Mouse (Mus musculus) CH12F3 (cell line): ENCODE data around the gene Slc25a43.
"Not testable (repeated sequence)": the region's sequence is repeated elsewhere in the genome, so short reads cannot be mapped to it uniquely, and the experiment has no call there.

Experiments
- in situ Hi-C: fragments of 300-500 bp; cut with MboI; formaldehyde crosslinking; loops from 2 replicates; pipeline ENCODE4 v1.14.3; 2020; ENCODE audit warnings: low sequenced_read_pairs

Gene Slc25a43

DNA sequence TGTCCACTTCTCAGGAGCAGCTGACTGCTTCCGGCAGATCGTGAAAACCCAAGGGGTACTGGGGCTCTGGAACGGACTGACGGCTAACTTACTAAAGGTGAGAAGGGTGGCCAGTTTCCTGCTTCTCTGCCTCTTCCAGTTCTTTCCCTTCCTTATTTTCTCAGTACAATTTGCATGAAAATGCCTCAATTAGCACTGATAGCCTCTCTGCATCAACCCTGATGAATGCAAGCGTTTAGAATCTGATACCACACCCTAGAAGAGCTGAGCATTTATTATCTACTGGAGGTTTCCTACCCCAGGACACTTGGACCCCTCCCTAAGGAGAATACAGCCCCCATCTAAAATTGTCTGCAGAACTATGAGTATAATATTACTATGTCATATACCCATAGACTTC lies 32.1 kb downstream of the Slc25a43 start:
- in situ Hi-C loops = no loop called here

DNA sequence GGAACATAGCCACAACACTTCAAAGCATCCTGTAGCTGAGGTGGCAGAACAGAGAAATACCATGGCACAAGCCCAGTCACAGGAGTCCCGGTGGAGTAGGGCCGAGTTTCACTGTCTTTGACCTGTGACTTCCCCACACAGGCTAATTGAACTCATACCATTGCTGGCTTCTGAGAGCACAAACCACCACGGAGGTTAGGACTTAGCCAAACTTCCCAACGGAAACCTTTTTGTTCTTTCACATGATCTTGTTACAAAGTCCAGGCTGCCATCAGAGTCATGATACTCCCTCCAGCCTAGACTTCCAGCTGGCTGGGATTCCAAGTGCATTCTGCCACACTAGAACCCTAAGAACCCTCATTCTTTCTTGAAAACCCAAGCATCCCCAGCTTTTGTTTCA lies 34.2 kb downstream of the Slc25a43 start:
- in situ Hi-C loops = no loop called here

DNA sequence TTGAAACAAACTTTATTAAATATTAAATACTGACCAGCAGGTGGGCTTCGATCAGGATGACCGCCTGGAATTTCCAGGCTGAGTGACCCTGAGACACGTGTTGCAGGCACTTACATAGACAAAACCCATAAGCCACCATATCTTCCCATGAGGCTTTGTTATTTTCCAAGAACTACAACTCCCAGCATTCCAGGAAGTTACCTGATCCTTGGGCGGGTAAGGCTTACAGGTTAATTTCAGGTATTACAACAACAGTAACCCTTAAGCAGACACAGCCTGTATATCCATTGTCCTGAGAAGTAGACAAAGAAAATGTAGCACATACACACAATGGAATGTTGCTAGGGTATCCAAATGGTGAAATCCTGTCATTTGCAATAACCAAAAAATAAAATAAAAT lies 45.9 kb downstream of the Slc25a43 start:
- in situ Hi-C loops = no loop called here

DNA sequence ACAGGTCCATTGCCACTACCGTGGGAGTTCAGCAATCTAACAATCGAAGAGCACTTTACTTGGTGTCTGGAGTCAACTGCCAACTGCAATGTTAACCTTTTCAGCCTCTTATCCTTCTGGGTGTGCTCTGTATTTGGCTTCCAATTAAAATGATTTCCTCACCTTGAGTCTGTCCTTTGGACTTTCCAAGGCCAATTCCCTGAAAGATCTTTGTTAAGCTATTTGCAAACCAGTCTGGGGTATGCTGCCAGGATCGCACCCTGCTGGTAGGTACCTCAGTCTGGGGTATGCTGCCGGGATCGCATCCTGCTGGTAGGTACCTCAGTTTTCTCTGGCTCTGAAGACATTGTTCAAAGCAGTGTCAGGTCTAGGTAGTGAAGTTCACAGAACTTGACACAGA lies 51.1 kb downstream of the Slc25a43 start:
- in situ Hi-C loops = no loop called here

DNA sequence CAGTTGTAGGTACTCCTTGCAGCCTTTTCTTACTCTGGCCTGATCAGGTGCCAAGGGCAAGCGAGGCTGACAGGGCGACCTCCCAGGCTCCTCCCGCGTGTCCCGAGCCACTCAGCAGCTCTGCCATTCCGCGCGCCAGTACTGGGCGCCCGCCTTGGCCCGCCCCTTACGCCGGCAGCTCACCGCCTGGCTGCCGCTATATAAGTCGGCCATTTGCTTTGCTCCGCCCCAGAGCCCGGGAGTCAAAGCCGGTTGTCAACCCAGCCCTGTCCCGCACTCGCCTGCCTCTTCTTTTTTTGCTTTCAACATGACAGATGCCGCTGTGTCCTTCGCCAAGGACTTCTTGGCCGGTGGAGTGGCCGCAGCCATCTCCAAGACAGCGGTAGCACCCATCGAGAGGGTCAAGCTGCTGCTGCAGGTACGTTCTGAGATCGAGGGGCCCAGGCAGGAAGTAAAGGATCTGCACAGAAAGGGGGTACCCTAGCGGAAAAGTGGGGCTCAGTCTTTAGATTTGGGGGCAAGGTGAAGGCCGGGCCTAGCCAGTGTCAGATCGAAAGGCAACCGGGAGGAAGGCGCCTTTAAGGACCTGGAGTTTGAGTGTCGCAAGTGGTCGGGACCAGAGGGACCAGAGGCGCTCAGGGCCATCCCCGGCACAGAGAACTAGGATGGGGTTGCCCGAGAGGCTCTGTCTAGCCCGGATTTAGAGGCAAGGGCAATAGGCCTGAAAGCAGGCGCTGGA lies 52.1 kb downstream of the Slc25a43 start, which contains the start of gene Slc25a5:
Gene Slc25a5, plus strand, starts transcription at position 228 of the 739 bp plus-strand sequence.
- in situ Hi-C loops = no loop called here

DNA sequence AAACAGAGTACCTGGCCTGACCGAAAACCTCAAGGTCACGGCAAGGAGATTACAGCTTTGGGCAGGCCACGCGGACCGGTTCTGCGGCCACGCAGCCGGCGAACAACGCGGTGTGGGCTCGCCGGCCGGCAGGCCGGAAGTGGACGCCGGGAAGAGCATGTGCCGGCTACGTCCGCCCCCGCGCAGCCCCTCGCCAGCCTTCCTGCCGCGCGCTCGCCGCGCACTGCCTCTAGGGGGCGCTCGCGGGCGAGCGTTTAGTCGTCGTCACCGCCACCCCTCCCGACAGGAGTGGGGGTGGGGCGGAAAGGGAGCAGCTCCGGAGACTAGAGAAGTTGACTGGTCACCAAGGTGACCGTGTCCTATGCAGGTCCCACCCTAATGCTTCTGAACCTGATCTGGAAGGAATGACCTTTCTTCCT lies 52.7 kb downstream of the Slc25a43 start:
- in situ Hi-C loops = no loop called here

DNA sequence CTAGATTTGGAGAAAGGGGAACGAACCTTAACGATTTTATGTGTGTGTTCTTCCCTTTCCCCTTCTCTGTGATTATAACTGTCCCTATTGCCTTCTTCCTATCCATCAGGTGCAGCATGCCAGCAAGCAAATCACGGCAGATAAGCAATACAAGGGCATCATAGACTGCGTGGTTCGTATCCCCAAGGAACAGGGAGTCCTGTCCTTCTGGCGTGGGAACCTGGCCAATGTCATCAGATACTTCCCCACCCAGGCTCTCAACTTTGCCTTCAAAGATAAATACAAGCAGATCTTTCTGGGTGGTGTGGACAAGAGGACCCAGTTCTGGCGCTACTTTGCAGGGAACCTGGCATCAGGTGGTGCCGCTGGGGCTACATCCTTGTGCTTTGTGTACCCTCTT lies 53.3 kb downstream of the Slc25a43 start:
- in situ Hi-C loops = not testable (repeated sequence)

DNA sequence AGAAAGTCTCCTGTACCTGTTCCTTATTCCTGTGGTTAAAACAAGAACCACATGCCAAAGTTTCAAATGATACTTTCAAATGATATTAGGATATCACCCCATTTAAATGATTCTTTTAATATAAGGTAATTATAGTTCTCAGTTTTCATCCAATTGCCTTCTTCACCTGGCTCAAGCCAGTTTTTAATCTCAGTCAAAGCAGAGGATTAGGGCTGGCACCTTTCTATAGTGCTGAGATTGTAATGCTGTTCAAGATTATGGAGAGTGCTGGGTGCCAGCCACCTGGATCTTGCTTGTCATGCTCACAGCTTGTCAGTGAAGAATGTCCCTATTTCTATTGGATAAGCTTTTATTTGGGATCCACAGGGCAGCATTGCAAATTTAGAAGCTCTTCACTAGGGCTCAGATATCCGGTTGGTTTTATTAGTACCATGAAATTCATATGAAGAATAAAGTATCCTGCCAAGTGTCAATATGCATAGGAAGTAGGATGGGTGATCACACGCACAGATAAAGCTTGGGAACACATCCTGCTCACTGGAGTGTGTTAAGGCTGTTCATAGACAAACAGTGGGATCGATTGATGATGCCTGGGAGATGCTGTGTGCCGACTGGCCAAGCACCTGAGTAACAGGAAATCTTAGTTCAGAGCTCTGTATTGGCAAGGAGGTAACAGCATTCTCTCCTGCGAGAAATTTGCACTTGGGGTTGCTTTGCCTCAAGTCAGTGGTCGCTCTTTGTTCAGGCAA lies 55.8 kb downstream of the Slc25a43 start:
- in situ Hi-C loops = no loop called here

DNA sequence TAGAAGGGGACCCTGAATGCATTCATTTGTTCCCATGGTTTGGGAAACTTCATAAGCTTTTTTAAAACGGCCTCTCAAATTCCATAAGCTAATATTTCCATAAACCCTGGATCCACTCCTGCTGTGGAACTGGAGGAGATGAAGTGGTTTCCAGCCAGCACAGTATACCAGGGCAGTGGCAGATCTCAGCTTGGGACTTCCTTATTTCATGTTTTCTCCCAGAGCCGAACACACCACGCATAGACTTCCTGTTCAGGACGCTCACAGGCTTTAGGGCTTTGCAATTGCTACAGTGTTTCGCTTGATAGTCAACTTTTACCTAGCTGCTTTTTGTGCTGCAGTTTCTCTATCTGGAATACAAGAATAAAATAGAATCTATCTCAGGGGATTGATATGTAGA lies 59.7 kb downstream of the Slc25a43 start:
- in situ Hi-C loops = no loop called here

DNA sequence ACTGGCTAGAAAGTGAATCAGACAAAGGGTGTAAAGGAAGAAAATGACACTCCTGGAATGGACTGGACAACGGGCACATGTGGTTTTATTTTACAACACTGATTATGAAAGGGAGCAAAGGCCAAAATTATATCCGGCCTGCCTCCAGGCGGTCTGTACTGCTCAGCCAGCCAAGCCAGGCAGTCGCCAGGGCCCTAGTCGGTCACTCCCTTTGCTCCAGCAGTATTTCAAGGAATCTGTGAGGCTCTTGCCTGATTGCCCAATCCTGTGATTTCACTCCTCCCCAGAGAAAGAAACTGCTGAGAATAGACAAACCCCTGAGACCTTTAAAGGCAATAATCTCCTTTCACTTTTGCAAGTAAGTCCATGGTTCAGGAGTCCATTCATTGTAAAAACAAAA lies 60.7 kb downstream of the Slc25a43 start:
- in situ Hi-C loops = no loop called here

DNA sequence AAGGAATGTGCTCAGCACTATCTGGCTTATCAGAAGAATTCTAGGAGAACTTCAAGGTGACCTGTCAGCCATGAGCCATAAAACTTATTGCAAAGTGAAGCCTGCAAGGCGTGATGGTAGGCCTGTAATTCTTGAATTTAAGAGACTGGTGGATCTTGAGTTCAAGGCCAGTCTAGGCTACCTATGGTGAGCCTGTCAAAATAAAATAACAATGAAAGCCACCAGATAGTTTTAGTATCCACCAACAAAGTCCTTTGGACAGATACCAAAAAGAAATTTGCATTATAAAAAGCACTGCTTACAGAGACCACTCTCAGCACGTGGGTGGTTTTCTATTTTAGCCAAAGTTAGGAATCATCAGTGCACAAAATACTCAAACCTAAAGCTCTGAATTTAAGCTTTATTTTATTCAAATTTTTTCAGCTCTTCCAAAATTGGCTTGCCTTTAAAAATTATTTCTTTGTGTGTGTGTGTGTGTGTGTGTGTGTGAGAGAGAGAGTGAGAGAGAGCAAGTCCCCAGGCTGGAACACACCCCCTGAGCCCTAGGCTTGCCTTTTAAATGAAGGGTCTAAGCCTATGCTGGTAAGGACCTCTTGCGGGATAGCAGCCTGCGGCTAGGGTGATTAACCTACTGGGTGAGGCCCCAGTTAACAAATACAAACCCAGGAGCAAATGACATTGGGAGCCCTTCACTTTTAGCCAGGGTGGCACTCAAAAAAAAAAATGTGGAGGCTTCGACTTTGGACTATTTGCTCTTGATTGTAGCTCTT lies 62.2 kb downstream of the Slc25a43 start:
- in situ Hi-C loops = no loop called here

DNA sequence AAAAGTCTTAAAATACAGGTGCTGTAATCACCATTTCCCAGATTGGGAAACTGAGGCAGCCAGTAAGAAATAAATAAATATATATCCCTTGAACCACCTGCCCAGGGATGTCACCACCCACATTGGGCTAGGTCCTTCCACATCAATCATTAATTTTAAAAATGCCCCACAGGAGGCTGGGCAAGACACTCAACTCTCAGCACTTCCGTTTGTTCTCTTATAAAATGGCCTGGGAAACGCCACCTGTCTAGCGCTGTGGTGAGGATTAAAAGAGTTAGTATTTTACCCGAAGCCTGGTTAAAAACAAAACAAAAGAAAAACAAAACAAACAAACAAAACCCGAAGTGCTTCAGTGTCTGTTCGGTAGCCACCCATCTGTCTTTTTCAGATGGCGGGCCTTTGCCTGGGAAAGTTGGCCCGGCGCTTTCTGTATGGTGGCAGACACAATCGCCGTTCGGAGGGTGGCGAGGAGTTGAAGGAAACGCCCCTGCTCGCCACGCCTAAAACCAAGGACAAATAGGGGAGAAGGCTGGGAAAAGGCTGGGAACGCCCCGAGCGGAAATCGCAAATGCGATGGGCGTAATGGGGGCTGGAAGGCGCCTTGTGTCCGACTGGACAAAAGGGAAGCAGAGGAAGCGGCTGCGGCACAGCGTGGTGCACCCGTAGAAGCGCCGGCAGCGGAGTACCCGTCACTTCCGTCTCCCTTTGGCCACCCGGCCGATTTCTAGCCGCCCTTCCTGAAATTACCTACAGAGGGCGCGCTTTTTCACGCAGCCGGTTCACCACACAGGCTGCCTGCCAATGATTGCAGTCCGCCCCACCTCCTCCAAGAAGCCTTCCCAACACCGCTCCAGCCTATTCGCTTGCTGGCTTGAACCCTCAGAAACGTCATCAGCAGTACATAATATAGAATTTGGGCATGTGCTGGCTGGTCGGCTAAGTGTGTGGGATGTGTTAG lies 64.2 kb downstream of the Slc25a43 start:
- in situ Hi-C loops = no loop called here

DNA sequence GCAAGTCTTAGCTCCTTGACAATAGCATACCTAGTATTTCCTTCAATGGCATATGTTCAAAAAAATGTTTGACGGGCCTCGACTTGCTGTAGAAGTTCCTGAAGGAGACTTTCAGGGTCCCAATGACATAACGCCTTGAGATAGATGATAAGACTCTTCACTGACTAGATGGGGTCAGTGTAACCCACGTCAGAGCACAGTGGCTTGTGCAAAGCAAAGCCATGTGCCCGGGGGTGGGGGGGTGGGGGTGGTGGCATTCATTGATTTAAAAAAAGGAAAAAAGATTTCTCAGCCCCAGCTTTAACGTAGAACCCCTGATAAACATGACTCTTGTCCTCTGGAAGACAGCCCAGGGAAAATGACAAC lies 64.8 kb downstream of the Slc25a43 start:
- in situ Hi-C loops = no loop called here

DNA sequence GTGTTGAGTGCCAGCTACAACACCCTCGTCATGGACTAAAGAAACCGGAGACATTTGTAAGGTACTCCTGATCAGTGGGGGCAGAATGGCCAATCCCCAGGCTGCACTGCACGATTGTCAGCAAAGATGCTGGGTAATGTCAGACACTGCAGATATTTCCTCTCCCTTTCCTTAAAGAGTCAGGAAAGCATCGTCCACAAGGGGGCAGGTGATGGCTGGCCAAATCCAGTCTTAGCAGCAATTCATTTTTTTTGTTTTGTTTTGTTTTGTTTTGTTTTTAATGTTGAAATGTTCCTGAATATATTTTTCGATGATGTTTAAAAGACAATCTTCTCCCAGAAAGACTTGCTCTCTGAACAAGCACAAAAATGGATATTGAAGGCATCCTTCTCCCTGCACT lies 67.9 kb downstream of the Slc25a43 start:
- in situ Hi-C loops = no loop called here

DNA sequence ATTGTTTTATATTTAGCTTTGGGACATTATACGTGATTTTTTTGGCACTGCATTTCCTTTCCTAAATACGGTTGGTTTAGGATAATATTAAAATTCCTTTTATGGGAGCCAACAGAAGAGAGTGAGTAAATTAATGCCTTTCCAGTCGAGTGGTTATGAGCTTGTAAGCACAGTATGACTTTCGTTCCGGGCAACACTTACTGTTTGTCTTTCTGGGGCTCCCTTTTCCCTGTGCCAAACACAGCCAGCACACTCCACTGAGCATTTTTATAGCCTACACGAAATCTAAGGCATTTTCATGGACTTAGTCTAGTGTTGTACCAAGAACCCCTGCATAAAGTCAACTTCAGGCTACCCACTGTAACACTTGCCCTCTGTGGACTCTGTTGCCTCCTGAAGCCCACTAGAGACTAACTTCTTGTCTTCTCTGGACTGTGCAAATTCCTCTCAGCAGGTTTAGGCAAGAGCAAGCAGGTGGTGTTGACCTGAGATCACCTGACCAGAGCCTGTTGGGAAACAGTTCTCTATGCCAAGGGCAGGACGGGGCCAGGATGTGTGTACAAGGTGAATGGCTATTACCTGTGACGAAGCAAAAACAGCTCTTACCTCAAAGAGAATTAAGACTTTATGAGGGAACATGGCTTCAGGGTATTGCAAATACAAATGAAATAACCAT lies 70.8 kb downstream of the Slc25a43 start:
- in situ Hi-C loops = no loop called here

DNA sequence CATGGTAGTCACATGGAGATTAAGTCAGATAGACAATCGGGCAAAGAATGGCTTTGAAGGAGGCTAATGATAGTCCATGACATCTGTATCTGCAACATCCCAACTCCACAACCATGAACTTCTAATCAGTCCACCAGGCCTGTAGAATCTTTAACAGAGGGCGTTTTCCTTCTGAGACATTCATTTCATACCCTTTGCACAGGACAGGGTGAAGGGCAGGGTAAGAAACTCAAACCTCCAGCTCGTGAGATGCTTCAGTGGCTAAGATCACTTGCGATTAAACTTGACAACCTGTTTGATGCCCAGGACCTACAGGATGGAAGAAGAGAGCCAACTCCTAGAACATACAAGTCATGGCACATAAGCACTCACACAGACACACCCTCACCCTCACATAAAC lies 71.6 kb downstream of the Slc25a43 start:
- in situ Hi-C loops = no loop called here

DNA sequence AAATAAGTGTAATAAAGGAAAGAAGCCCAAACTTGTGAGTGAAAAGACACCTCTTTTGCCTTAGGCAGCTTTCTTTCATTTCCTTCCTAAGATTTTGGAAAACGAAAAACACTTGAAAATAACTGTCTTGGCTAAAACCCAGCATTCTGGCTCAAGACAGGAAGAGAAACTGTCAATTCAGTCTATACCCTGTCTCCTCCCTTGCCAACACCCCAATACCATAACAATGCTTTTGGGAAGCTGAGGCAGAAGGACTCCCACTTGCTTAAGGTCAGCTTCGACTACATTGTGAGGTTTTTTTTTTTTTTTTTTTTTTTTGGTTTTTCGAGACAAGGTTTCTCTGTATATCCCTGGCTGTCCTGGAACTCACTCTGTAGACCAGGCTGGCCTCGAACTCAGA lies 72.0 kb downstream of the Slc25a43 start:
- in situ Hi-C loops = no loop called here

DNA sequence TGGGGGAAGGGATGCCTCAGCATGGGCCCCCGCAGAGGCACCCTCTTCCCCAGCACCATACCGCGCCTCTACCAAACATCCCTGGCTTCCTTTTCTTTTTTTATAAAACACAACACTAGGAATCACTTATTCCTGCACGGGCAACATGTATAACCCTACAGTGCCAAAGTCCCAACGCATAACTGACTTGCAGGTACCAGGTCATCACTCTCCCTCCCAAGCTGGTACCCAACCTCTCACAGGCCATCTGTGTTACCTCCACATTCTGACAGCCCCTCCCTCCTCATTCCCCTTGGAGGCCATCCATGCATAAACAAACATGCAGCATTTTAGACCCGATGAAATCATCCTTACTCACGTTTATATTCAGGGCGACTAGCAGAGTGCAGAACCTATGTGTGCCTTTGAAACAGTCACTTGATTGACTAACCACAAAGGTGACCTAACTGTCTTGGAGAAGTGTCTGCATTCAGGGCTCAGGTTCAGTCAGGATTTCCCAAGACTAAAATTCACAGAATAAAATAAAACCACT lies 73.0 kb downstream of the Slc25a43 start:
- in situ Hi-C loops = no loop called here

DNA sequence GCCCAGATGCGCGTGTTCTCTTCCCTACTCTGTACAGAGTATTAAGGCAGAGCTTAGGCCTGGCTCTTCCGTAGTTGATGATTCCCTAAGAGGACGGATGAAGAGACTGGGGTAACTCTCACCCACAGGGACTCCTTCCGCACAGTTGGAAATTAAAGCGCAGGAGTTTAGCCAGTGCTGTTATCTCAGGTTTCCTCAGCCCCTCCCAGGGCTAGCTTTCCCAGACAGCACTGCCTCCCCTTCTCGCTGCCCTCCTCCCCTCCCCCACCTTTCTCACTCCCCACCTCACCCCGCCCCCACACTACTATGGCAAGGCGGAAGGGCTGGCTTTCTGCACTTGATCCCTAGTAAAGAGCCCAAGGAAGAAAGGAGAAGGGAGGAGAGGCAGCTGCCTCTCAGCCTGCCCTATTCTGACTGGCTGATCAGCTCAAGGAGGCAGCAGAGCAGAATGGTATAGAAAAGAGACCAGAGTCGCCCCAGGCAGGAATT lies 73.5 kb downstream of the Slc25a43 start:
- in situ Hi-C loops = no loop called here

DNA sequence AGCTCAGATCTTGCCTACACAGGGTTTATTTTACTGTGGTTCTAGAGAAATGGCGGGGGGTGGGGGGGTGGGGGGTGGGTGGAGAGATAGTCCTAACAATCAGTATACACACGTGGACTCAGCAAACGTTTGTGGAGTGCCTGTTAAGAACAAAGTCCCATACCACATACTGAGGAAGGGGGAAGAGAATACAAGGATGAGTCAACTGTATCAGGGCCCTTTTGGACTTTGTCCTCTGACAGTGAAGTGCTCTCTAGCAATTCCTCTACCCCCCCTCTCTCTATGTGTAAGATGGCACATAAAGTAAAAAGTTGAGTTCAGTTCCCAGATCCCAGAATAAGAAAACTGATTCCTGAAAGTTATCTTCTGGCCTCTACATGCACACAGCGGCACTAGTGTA lies 76.1 kb downstream of the Slc25a43 start:
- in situ Hi-C loops = no loop called here
